Mouse (Mus musculus) MN1 (cell line): ENCODE measurements around the gene Cyp27b1.
A peak's percentile ranks its signal among the peaks of the same experiment; 100 is the strongest.

ENCODE experiments used
- DNase-seq: peaks from one replicate; pipeline ENCODE4 v3.0.0-alpha.2; 2016; ENCODE audit warnings: low spot score

Gene Cyp27b1

GRCm38 (mm10) chr10:127085633-127086032 is 37.6 kb downstream of the Cyp27b1 start:
- DNase-seq: no peak

- peak; percentile 53 for DNase-seq
Observed at GRCm38 (mm10) chr10:127090560-127091411, 42.7 kb downstream of the Cyp27b1 start.

GRCm38 (mm10) chr10:127091507-127092396 is 43.7 kb downstream of the Cyp27b1 start:
- DNase-seq: peak; percentile 78

- no peak for DNase-seq
Observed at GRCm38 (mm10) chr10:127092742-127093141, 44.7 kb downstream of the Cyp27b1 start.

- DNase-seq: peak; percentile 73
Observed at GRCm38 (mm10) chr10:127094382-127094802, 46.3 kb downstream of the Cyp27b1 start.

- no peak for DNase-seq
Observed at GRCm38 (mm10) chr10:127098514-127098913, 50.5 kb downstream of the Cyp27b1 start.

GRCm38 (mm10) chr10:127099191-127099590 is 51.1 kb downstream of the Cyp27b1 start:
- DNase-seq: no peak

GRCm38 (mm10) chr10:127099868-127100267 is 51.8 kb downstream of the Cyp27b1 start:
- DNase-seq: no peak

- DNase-seq: no peak
Observed at GRCm38 (mm10) chr10:127100414-127100813, 52.4 kb downstream of the Cyp27b1 start.

GRCm38 (mm10) chr10:127101151-127101550 is 53.1 kb downstream of the Cyp27b1 start:
- no peak for DNase-seq
